Mouse (Mus musculus): ENCODE results near the gene Clec4a1. TPM values are rescaled to one million over a fixed set of nuclear protein-coding genes. Genes with fewer than 3 reads are reported as not detected.

Clec4a1 gene
- polyA plus RNA-seq, 1 experiment from 2014 or later = 0.72 TPM

Other genes with a start within 250 kb of the Clec4a1 start
- 0.11 TPM in 1 of 2 replicates, not detected in the other for gene Nanog, start 214.4 kb upstream of the Clec4a1 start, polyA plus RNA-seq (2014; fragmentation: Nextera tagmentation; extraction: Ambion mirVana)
- gene Slc2a3, start 120.2 kb upstream of the Clec4a1 start, polyA plus RNA-seq (2014; fragmentation: Nextera tagmentation; extraction: Ambion mirVana) = 31.1 and 39.5 TPM in 2 replicates
- 4.8 and 5.1 TPM in 2 replicates for gene Foxj2, start 101.9 kb upstream of the Clec4a1 start, polyA plus RNA-seq (2014; fragmentation: Nextera tagmentation; extraction: Ambion mirVana)
- 1.8 and 2.1 TPM in 2 replicates for gene C3ar1, start 65.7 kb upstream of the Clec4a1 start, polyA plus RNA-seq (2014; fragmentation: Nextera tagmentation; extraction: Ambion mirVana)
- gene Necap1, start 47.4 kb upstream of the Clec4a1 start, polyA plus RNA-seq (2014; fragmentation: Nextera tagmentation; extraction: Ambion mirVana) = 76.4 and 80.7 TPM in 2 replicates
- gene Clec4a3, start 30.7 kb downstream of the Clec4a1 start, polyA plus RNA-seq (2014; fragmentation: Nextera tagmentation; extraction: Ambion mirVana) = 0.40 and 0.62 TPM in 2 replicates
- not detected in 2 replicates for gene Clec4a4, start 68.5 kb downstream of the Clec4a1 start, polyA plus RNA-seq (2014; fragmentation: Nextera tagmentation; extraction: Ambion mirVana)
- not detected in 2 replicates for gene Clec4b1, start 128.1 kb downstream of the Clec4a1 start, polyA plus RNA-seq (2014; fragmentation: Nextera tagmentation; extraction: Ambion mirVana)
- 0.64 and 0.99 TPM in 2 replicates for gene Clec4a2, start 184.6 kb downstream of the Clec4a1 start, polyA plus RNA-seq (2014; fragmentation: Nextera tagmentation; extraction: Ambion mirVana)

Measured in neural tube, embryonic 11.5 days (tissue).